Mouse (Mus musculus): ENCODE results near the gene Atp7a.

GRCm38 (mm10) chrX:106017516-106017915 lies 9.6 kb upstream of the Atp7a start:
- TF ChIP-seq POLR2A (IDR thresholded peaks at IDR 0.05; ENCODE audit: low read depth, low read length) = no peak
- TF ChIP-seq CTCF (conservative IDR thresholded peaks at IDR 0.05; ENCODE audit: insufficient read depth, insufficient read length, low read depth, low read length) = no peak
